Mouse (Mus musculus) cerebellum, postnatal 4 days (tissue): ENCODE data around the gene Ehd2.

ENCODE experiments used
- DNase-seq, 2 experiments: peaks; one replicate each; pipeline ENCODE4 v3.0.0; 2022; ENCODE audit warnings: low spot score in 2 of 2, mixed read lengths in 1 of 2

Ehd2 gene

DNA sequence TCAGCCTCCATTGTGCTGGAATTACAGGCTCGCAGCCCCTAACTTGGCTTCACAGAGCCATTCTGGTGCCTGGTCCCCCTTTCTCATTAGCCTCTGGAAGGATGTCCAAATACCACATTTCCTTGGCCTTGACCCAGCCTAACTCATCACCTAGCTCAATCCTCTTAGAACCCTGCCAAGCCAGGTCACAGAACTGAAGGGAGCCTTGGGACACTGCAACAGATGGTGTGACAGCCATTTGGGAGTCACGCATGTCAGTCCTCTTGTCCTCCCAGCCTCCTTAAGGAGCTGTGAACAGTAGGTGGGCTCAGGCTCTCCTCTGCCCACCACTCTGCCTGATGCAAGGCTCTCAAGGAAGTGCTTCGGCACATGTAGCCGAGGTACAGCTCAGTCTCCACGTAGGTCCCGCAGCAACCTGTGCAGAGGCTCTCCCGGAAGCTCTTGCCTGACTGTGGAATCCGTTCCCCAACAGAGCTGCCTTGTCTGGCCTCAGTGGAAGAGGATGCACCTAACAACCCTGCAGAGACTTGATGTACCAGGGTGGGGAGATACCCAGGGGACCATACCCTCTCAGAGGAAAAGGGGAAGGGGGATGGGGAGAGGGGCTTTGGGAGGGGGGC is 59.3 kb downstream of the Ehd2 start:
- no peak for DNase-seq

DNA sequence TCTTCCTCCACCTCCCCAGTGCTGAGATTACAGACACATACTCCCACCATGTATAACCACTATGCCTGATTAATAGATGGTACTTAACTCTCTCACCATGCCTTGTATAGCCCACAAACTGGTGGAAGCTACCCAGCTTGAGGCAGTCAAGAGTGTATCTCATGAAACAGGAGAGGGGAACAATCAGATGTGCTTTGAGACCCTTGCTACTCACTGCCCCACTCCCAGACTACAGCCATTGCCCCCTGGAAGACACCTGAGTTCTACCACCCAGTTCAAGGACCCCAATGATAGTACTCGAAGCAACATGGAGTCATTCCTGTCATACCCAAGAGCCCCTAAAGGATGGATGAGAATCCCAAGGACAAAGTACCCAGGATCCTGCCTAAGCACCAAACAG is 60.8 kb downstream of the Ehd2 start:
- DNase-seq: no peak

DNA sequence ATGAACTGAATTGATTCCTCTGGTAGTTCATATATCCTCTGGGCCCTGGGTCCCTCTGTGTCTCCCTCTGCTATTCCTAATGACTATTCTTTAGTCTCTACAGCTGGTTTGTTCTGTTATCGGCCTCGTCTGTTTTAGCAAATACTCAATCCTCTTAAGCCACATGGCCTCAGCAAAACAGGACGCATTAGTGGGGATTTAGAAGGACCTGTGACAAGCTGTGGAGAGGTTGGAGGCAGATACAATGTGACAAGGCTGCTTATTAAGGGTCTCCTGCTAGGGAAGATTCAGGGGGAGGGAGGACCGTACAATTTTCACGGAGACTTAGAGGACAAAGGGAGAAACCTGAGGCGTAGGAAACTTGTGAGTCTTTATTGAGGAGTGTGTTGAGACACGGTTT is 61.5 kb downstream of the Ehd2 start:
- no peak for DNase-seq

DNA sequence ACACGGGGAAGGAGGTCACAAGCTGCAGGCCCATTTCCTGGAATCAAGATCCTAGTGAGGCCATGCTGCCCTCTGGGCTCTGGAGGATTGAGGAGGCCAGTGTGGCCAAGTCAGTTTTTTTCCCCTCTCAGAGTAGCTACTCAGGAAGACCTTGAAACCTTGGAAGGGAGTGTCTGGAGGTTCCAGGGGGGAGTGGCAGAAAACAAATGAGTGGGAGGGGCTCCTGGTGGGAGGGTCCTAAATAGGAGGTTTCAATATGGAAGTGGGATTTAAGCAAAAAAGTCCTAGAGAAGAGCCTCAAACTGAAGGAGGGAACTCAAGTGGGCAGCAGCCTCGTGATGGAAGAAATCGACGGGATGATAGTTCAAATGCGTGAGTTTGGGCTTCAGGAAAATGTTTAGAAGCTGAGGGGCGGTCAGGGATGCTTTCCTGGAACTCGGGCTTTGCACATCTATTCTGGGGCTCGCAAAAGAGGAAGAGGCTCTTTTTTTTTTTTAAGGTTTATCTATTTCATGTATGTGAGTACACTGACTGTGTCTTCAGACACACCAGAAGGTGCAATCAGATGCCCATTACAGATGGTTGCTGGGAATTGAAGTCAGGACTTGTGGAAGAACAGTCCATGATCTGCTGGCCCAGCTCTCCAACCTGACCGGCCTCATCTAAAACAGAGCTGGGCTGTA is 65.9 kb downstream of the Ehd2 start:
- no peak for DNase-seq
